Mouse (Mus musculus): Measurements from ENCODE around the gene Upk3a.
A peak's percentile ranks its signal among the peaks of the same experiment; 100 is the strongest.

Gene Upk3a

DNA sequence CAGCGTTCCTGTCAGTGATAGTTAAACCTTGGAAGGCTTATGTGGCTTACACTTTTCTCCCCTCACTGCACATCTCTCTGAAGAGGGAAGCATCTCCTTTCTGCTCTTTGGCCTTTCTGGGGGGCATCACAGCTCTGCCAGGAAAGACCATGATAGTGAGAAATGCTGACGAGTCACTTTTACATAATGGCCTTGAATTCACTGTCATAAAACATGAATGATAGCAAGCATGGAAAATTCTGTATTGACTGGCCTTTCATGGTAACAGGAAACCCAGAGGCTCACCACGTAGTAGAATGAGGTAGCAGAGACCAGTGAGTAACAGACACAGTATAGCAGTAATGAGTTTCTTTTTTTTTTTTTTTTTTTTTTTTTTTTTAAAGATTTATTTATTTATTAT lies 37.2 kb downstream of the Upk3a start:
- no peak for DNase-seq

DNA sequence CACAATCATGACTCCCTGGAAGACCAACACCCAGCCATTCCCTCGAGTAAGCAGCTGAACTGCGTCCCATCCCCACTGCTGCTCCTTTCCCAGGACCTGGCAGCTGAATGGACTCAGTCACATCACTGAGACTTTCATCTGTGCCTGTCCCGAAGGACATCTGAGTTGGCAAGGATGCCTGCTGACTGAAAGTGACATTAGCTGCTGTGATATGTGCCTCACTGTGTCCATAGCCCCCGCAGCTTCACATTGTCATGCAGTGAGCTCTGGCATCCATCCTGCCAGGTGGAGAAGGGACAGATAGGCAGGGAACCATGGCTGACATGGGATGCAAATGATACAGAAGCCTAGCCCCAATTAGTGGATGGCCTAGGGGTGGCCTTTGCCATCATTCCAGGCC lies 38.2 kb downstream of the Upk3a start:
- no peak for DNase-seq

DNA sequence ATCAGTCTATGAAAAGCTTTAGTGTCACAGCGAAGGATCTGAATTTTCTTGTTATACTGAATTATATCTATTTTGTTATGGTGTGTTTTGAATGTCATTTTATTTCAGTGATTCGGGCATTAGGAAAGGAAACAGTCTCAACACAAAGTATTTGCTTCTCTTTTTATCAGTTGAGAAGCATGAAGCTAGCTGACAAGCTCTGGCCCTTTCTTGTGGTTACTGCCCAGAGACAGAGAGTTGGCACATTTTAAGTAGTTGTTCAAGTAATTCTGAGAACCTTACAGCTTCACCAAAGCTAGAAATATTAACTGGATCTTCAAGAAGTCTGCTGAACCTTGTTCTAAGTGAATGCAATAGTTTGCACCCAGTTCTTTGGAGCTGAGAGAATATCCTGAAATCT lies 46.5 kb downstream of the Upk3a start:
- no peak for DNase-seq

DNA sequence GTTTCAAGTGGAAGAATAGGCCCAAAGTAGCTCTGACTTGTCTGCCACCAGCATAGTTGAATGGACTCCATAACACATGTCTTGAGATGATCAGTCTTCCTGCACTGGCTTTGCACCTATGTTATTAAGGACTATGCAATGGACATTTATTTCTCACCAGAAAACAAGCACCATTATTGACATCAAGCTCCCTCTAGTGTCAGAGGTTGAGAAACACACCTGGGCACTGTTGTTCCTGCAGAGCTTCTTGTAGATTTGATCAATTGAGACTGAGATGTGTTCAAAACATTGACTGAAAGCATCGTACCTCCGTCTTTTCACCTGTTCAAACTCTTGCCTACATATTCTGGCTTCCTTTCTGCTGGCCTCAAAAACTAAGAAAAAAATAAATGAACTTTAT lies 53.6 kb downstream of the Upk3a start:
- DNase-seq = peak; percentile 59 to 70

Data from cerebellum, postnatal 14 days (tissue).